Mouse (Mus musculus) neural tube, embryonic 14.5 days (tissue): ENCODE data around the gene Galnt17. TPM values are rescaled to one million over a fixed set of nuclear protein-coding genes. Genes with fewer than 3 reads are reported as not detected.

Source experiments
- ATAC-seq: fragments of 200-750 bp; cut with Nextera tagmentation; 2 replicates; pipeline ENCODE4 v1.8.0; 2017; ENCODE audit warnings: low read depth, mild to moderate bottlenecking, moderate TSS enrichment, moderate library complexity
- H3K27ac ChIP-seq: fragments of 300-500 bp; sonication (generic); 2 replicates; pipeline ENCODE4 v1.5.1; 2014; ENCODE audit warnings: low read depth, mild to moderate bottlenecking, control low read depth, low read length, moderate library complexity, mixed read lengths
- H3K27me3 ChIP-seq: fragments of 300-500 bp; sonication (generic); 2 replicates; pipeline ENCODE4 v1.6.1; 2014; ENCODE audit warnings: low read length; ENCODE audit not compliant: control insufficient read depth, insufficient read depth
- H3K36me3 ChIP-seq: fragments of 300-500 bp; sonication (generic); 2 replicates; pipeline ENCODE4 v1.6.1; 2014; ENCODE audit warnings: low read length, mixed read lengths; ENCODE audit not compliant: control insufficient read depth, insufficient read depth
- H3K4me1 ChIP-seq: fragments of 300-500 bp; sonication (generic); 2 replicates; pipeline ENCODE4 v1.6.1; 2014; ENCODE audit warnings: low read length; ENCODE audit not compliant: control insufficient read depth, insufficient read depth
- H3K4me2 ChIP-seq: fragments of 300-500 bp; sonication (generic); 2 replicates; pipeline ENCODE4 v1.6.1; 2014; ENCODE audit warnings: mild to moderate bottlenecking, low read depth, low read length, control low read depth
- H3K4me3 ChIP-seq: fragments of 300-500 bp; sonication (generic); 2 replicates; pipeline ENCODE4 v1.5.1; 2014; ENCODE audit warnings: low read depth, low read length, control low read depth, mixed read lengths
- H3K9ac ChIP-seq: fragments of 300-500 bp; sonication (generic); replicated peaks from 2 replicates; pipeline ENCODE4 v1.6.1; 2014; ENCODE audit warnings: low read depth, mild to moderate bottlenecking, control low read depth, low read length, mixed read lengths
- H3K9me3 ChIP-seq: fragments of 300-500 bp; sonication (generic); 2 replicates; pipeline ENCODE4 v1.6.1; 2016; ENCODE audit warnings: low read length; ENCODE audit not compliant: control insufficient read depth
- WGBS: fragments of 180-500 bp; shearing (Covaris S2); extraction: QIAGEN DNeasy Blood & Tissue Kit; methylation state at CpG from one replicate; pipeline ENCODE4 v1.1.7; 2014; 5-methylcytosine and 5-hydroxymethylcytosine counted together
- polyA plus RNA-seq: library from polyadenylated mRNA; unstranded; fragments of >200 nt; fragmentation: Nextera tagmentation; extraction: Ambion mirVana; gene quantifications from 2 replicates; pipeline ENCODE4 v1.2.1, GENCODE M21; 2014

Gene Galnt17
- polyA plus RNA-seq, 1 experiment from 2014 or later = 15.4 TPM

- H3K4me1 ChIP-seq = peaks cover 5% of the 10 kb centered on the region
- no peak overlapping the region for H3K4me3 ChIP-seq
- no peak overlapping the region for H3K9ac ChIP-seq
- H3K36me3 ChIP-seq = no peaks in the 10 kb centered on the region
- no peak overlapping the region for H3K4me2 ChIP-seq
- H3K9me3 ChIP-seq = no peaks in the 10 kb centered on the region
- no peaks in the 10 kb centered on the region for H3K27me3 ChIP-seq
- no peak for ATAC-seq
- no peak overlapping the region for H3K27ac ChIP-seq
Measured at GRCm38 (mm10) chr5:131134809-131135208, 173.5 kb downstream of the Galnt17 start.

GRCm38 (mm10) chr5:131120296-131120840 is 187.9 kb downstream of the Galnt17 start:
- 91% methylated on average over 8 of the region's 8 CpGs for WGBS

GRCm38 (mm10) chr5:131119896-131120295 is 188.4 kb downstream of the Galnt17 start:
- no peak for ATAC-seq

More at GRCm38 (mm10) chr5:131120296-131120840, 187.9 kb downstream of the Galnt17 start:
- Histone ChIP-seq H3K4me1 (no peaks in the 10 kb centered on the region), H3K9me3 (no peaks in the 10 kb centered on the region), H3K27me3 (no peaks in the 10 kb centered on the region), H3K9ac (no peak overlapping the region), H3K4me2 (no peak overlapping the region), H3K36me3 (no peaks in the 10 kb centered on the region), H3K27ac (no peak overlapping the region), H3K4me3 (no peak overlapping the region)
- no peak for ATAC-seq

GRCm38 (mm10) chr5:131117391-131118040 is 190.8 kb downstream of the Galnt17 start:
- H3K27ac ChIP-seq = no peak overlapping the region
- no peak overlapping the region for H3K4me2 ChIP-seq
- no peak for ATAC-seq
- H3K9me3 ChIP-seq = no peaks in the 10 kb centered on the region
- H3K9ac ChIP-seq = no peak overlapping the region
- H3K36me3 ChIP-seq = no peaks in the 10 kb centered on the region
- WGBS = 92% methylated on average over 5 of the region's 5 CpGs
- H3K27me3 ChIP-seq = no peaks in the 10 kb centered on the region
- no peak overlapping the region for H3K4me3 ChIP-seq
- H3K4me1 ChIP-seq = no peaks in the 10 kb centered on the region

More at GRCm38 (mm10) chr5:131119896-131120295, 188.4 kb downstream of the Galnt17 start:
- no peaks in the 10 kb centered on the region for H3K4me1 ChIP-seq
- no peak overlapping the region for H3K4me3 ChIP-seq
- no peak overlapping the region for H3K9ac ChIP-seq
- no peaks in the 10 kb centered on the region for H3K9me3 ChIP-seq
- H3K36me3 ChIP-seq = no peaks in the 10 kb centered on the region
- 89% methylated on average over 4 of the region's 4 CpGs for WGBS
- H3K4me2 ChIP-seq = no peak overlapping the region
- no peak overlapping the region for H3K27ac ChIP-seq
- no peaks in the 10 kb centered on the region for H3K27me3 ChIP-seq

- Histone ChIP-seq H3K27me3 (no peaks in the 10 kb centered on the region), H3K9me3 (no peaks in the 10 kb centered on the region; the same call in 1 of the 2 replicates), H3K4me3 (no peak overlapping the region), H3K27ac (no peak overlapping the region), H3K36me3 (no peaks in the 10 kb centered on the region), H3K9ac (no peak overlapping the region), H3K4me2 (no peak overlapping the region), H3K4me1 (no peaks in the 10 kb centered on the region)
- 31% methylated on average over 5 of the region's 5 CpGs for WGBS
- no peak for ATAC-seq
Measured at GRCm38 (mm10) chr5:131113850-131114470, 194.3 kb downstream of the Galnt17 start.

- H3K9ac ChIP-seq = no peak overlapping the region
- H3K4me3 ChIP-seq = no peak overlapping the region
- no peaks in the 10 kb centered on the region; the same call in 1 of the 2 replicates for H3K9me3 ChIP-seq
- H3K36me3 ChIP-seq = no peaks in the 10 kb centered on the region
- no peak overlapping the region for H3K4me2 ChIP-seq
- no peak overlapping the region for H3K27ac ChIP-seq
- H3K4me1 ChIP-seq = no peaks in the 10 kb centered on the region
- WGBS = 93% methylated on average over 1 of the region's 1 CpGs
- no peaks in the 10 kb centered on the region for H3K27me3 ChIP-seq
- ATAC-seq = no peak
Measured at GRCm38 (mm10) chr5:131107188-131107587, 201.1 kb downstream of the Galnt17 start.

GRCm38 (mm10) chr5:131096824-131097223 is 211.5 kb downstream of the Galnt17 start:
- no peaks in the 10 kb centered on the region for H3K36me3 ChIP-seq
- H3K4me2 ChIP-seq = no peak overlapping the region
- H3K9ac ChIP-seq = no peak overlapping the region
- no peaks in the 10 kb centered on the region for H3K4me1 ChIP-seq
- ATAC-seq = no peak
- no peak overlapping the region for H3K4me3 ChIP-seq
- no peaks in the 10 kb centered on the region for H3K27me3 ChIP-seq
- 94% methylated on average over 4 of the region's 4 CpGs for WGBS
- no peak overlapping the region for H3K27ac ChIP-seq
- no peaks in the 10 kb centered on the region for H3K9me3 ChIP-seq

- Histone ChIP-seq H3K4me1 (no peaks in the 10 kb centered on the region), H3K4me3 (no peak overlapping the region), H3K27ac (no peak overlapping the region), H3K9ac (no peak overlapping the region), H3K36me3 (no peaks in the 10 kb centered on the region), H3K4me2 (no peak overlapping the region), H3K27me3 (no peaks in the 10 kb centered on the region), H3K9me3 (no peaks in the 10 kb centered on the region)
- WGBS = 85% methylated on average over 1 of the region's 1 CpGs
- no peak for ATAC-seq
Measured at GRCm38 (mm10) chr5:131095635-131096034, 212.7 kb downstream of the Galnt17 start.

- Histone ChIP-seq H3K27ac (no peak overlapping the region), H3K9ac (no peak overlapping the region), H3K36me3 (no peaks in the 10 kb centered on the region), H3K4me1 (no peaks in the 10 kb centered on the region), H3K4me2 (no peak overlapping the region), H3K27me3 (no peaks in the 10 kb centered on the region), H3K9me3 (no peaks in the 10 kb centered on the region), H3K4me3 (no peak overlapping the region)
- 13% methylated on average over 1 of the region's 1 CpGs for WGBS
- no peak for ATAC-seq
Measured at GRCm38 (mm10) chr5:131094771-131095170, 213.5 kb downstream of the Galnt17 start.
